Mouse (Mus musculus) embryonic facial prominence, embryonic 14.5 days (tissue): ENCODE measurements around the gene Cd5. TPM values are rescaled to one million over a fixed set of nuclear protein-coding genes. Genes with fewer than 3 reads are reported as not detected.

Source experiments
- ATAC-seq: fragments of 200-750 bp; cut with Nextera tagmentation; 2 replicates; pipeline ENCODE4 v1.8.0; 2017; ENCODE audit warnings: low read depth, moderate number of reproducible peaks, moderate TSS enrichment
- DNase-seq: peaks from one replicate; pipeline ENCODE4 v3.0.0-alpha.2; 2015; ENCODE audit warnings: low spot score
- H3K27ac ChIP-seq: fragments of 300-500 bp; sonication (generic); replicated peaks from 2 replicates; pipeline ENCODE4 v1.5.1; 2014; ENCODE audit warnings: low read depth, mild to moderate bottlenecking, low read length, moderate library complexity
- H3K27me3 ChIP-seq: fragments of 300-500 bp; sonication (generic); replicated peaks from 2 replicates; pipeline ENCODE4 v1.6.1; 2014; ENCODE audit warnings: low read length; ENCODE audit not compliant: control insufficient read depth, insufficient read depth
- H3K36me3 ChIP-seq: fragments of 300-500 bp; sonication (generic); 2 replicates; pipeline ENCODE4 v1.6.1; 2014; ENCODE audit warnings: low read length, mixed read lengths; ENCODE audit not compliant: control insufficient read depth, insufficient read depth
- H3K4me1 ChIP-seq: fragments of 300-500 bp; sonication (generic); 2 replicates; pipeline ENCODE4 v1.6.1; 2014; ENCODE audit warnings: antibody characterized with exemption, low read length; ENCODE audit not compliant: control insufficient read depth, insufficient read depth
- H3K4me2 ChIP-seq: fragments of 300-500 bp; sonication (generic); 2 replicates; pipeline ENCODE4 v1.6.1; 2014; ENCODE audit warnings: low read depth, mild to moderate bottlenecking, low read length, moderate library complexity, mixed read lengths
- H3K4me3 ChIP-seq: fragments of 300-500 bp; sonication (generic); 2 replicates; pipeline ENCODE4 v1.5.1; 2014; ENCODE audit warnings: low read depth, mild to moderate bottlenecking, low read length
- H3K9ac ChIP-seq: fragments of 300-500 bp; sonication (generic); 2 replicates; pipeline ENCODE4 v1.6.1; 2014; ENCODE audit warnings: low read depth, mild to moderate bottlenecking, low read length, moderate library complexity, mixed read lengths
- H3K9me3 ChIP-seq: fragments of 300-500 bp; sonication (generic); 2 replicates; pipeline ENCODE4 v1.6.1; 2016; ENCODE audit warnings: low read length; ENCODE audit not compliant: control insufficient read depth
- whole genome bisulfite sequencing: fragments of 180-500 bp; shearing (Covaris S2); extraction: QIAGEN DNeasy Blood & Tissue Kit; methylation state at CpG from one replicate; pipeline ENCODE4 v1.1.7; 2014; 5-methylcytosine and 5-hydroxymethylcytosine counted together
- polyA plus RNA-seq: library from polyadenylated mRNA; unstranded; fragments of >200 nt; fragmentation: Nextera tagmentation; extraction: Ambion mirVana; gene quantifications from 2 replicates; pipeline ENCODE4 v1.2.1, GENCODE M21; 2014

The Cd5 gene
- polyA plus RNA-seq, 1 experiment from 2014 or later, result 0.78 TPM

DNA sequence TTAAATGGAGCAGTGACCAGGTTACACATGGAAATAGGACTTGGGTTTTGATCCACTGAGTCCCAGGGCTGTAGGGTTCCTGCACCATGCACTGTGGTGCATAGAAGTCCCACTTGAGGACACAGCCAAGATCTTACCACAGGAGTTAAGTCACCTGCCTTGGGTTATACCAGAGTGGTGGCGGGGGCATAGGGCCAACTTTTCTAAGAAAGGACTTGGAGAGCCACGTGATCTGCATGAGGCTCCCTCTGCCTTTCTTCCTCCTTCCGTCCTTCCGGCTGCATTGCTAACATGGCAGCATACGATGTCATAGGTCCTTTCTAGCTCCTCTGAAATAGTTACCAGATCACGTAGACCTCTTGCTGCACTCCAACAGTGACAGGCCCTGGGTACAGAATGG is 23.3 kb downstream of the Cd5 start:
- Histone ChIP-seq H3K4me3 (no peak overlapping the region), H3K4me2 (no peak overlapping the region), H3K4me1 (peaks cover 8% of the 10 kb centered on the region; the same call in 1 of the 2 replicates), H3K27ac (no peak overlapping the region), H3K9ac (no peak overlapping the region), H3K9me3 (no peaks in the 10 kb centered on the region), H3K36me3 (peaks cover 40% of the 10 kb centered on the region), H3K27me3 (no peaks in the 10 kb centered on the region)
- ATAC-seq (no peak), DNase-seq (no peak)
- WGBS, result 90% methylated on average over 6 of the region's 6 CpGs

DNA sequence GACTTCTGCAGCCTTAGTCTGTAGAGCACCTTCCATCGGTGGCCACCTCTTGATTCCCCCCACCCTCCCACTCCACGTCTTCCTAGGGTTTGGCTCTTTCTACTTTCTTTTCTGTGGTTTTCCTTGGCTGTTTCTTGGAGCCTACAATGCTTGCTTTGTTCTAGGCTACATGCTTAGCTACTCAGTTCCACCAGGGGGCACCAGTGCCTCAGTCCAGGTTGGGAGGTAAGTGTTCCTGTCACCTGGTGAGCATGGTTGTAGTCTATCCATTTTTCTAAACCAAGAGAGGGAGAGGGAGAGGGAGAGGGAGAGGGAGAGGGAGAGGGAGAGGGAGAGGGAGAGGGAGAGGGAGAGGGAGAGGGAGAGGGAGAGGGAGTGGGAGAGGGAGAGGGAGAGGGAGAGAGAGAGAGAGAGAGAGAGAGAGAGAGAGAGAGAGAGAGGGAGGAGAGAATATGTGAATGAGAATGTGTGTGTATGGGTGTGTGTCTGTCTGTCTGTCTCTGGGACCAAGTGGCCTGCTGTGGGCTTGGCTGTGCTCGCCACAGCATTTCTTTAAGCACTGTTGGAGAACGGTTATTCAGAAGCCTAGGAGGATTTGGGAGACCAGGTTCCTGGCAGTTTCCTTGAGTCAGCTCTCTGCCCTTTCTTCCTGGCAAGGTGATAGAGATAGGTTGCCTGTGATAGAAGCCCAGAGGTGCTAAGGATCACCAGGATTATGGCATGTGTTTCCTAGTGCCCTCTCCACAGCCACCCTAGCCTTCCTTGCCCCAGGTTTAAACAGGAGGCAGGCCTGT is 23.9 kb downstream of the Cd5 start:
- DNase-seq, result peak; percentile 83
- H3K36me3 ChIP-seq, result peaks cover 46% of the 10 kb centered on the region
- no peak overlapping the region for H3K4me2 ChIP-seq
- peak; percentile 51; the same call in 1 of the 2 replicates for ATAC-seq
- H3K27me3 ChIP-seq, result no peaks in the 10 kb centered on the region
- H3K9me3 ChIP-seq, result no peaks in the 10 kb centered on the region
- peaks cover 4% of the 10 kb centered on the region; the same call in 1 of the 2 replicates for H3K4me1 ChIP-seq
- WGBS, result 31% methylated on average over 4 of the region's 4 CpGs
- no peak overlapping the region for H3K4me3 ChIP-seq
- peak overlapping the region; percentile 10; the same call in 1 of the 2 replicates for H3K27ac ChIP-seq
- no peak overlapping the region for H3K9ac ChIP-seq

DNA sequence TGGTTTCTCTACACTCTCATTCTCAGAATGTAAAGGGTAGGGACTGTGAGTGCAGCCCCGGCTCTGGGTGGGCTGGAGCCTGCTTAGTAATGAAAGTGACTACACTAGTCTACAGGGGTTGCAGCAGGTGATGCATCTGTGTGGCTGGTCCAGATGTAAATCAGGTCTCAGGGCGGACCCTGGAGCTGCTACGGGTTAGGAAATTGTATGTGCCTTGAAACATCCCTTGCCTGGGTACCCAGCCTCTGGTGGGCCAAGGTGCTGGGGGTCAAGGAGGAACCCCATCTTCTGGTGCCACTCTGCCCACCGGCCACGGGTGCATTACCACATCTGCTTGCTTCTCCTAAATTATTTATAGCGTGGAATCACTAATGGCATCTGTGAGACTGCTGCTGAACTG is 24.6 kb downstream of the Cd5 start:
- no peak overlapping the region for H3K9ac ChIP-seq
- H3K4me3 ChIP-seq, result no peak overlapping the region
- no peaks in the 10 kb centered on the region for H3K9me3 ChIP-seq
- WGBS, result 82% methylated on average over 6 of the region's 6 CpGs
- no peak for DNase-seq
- peak overlapping the region; percentile 10; the same call in 1 of the 2 replicates for H3K27ac ChIP-seq
- H3K4me1 ChIP-seq, result peaks cover 8% of the 10 kb centered on the region; the same call in 1 of the 2 replicates
- no peaks in the 10 kb centered on the region for H3K27me3 ChIP-seq
- peaks cover 48% of the 10 kb centered on the region for H3K36me3 ChIP-seq
- ATAC-seq, result no peak
- H3K4me2 ChIP-seq, result no peak overlapping the region

DNA sequence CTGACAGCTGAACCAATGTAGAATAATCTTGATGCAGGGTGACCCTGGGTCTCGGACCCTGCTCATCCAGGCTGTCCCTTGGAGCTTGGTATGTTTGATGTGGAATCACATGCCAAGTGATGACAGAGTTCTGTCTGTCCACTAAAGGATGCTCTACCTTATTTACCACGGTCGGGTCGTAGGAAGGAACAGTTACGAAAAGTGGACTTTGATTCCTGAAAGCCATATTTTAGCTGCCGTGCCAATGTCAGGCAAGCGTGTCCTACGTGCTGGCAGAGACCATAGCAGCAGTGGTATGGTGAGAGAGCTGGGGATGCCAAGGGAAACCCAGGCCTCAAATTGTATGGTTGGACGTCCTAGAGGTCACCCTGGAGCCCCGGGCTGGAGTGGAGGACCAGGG is 25.3 kb downstream of the Cd5 start:
- Histone ChIP-seq H3K4me1 (peaks cover 12% of the 10 kb centered on the region; the same call in 1 of the 2 replicates), H3K4me2 (no peak overlapping the region), H3K27ac (no peak overlapping the region), H3K9me3 (no peaks in the 10 kb centered on the region), H3K27me3 (no peaks in the 10 kb centered on the region), H3K36me3 (peaks cover 53% of the 10 kb centered on the region), H3K4me3 (no peak overlapping the region), H3K9ac (no peak overlapping the region)
- DNase-seq (no peak), ATAC-seq (no peak)
- 92% methylated on average over 10 of the region's 10 CpGs for WGBS

DNA sequence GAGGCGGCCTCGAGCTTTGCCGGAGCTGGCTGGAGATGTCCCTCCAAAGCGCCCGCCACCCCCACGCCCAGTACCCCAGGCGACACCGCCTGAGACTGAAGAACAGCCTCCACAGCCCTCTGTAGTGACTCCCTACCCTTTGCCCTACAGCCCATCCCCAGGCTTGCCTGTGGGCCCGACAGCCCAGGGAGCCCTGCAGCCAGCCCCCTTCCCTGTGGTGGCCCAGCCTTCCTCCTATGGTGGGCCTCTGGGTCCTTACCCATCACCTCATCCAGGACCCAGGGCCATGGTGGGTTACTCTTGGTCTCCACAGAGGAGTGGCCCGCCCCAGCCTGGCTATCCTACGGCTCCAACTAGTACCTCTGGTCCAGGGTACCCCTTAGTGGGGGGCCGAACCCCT is 26.2 kb downstream of the Cd5 start:
- peaks cover 62% of the 10 kb centered on the region for H3K36me3 ChIP-seq
- ATAC-seq, result no peak
- H3K4me3 ChIP-seq, result no peak overlapping the region
- H3K27ac ChIP-seq, result no peak overlapping the region
- WGBS, result 89% methylated on average over 12 of the region's 12 CpGs
- no peak overlapping the region for H3K9ac ChIP-seq
- peaks cover 12% of the 10 kb centered on the region; the same call in 1 of the 2 replicates for H3K4me1 ChIP-seq
- no peaks in the 10 kb centered on the region for H3K27me3 ChIP-seq
- no peak for DNase-seq
- H3K4me2 ChIP-seq, result no peak overlapping the region
- no peaks in the 10 kb centered on the region for H3K9me3 ChIP-seq

DNA sequence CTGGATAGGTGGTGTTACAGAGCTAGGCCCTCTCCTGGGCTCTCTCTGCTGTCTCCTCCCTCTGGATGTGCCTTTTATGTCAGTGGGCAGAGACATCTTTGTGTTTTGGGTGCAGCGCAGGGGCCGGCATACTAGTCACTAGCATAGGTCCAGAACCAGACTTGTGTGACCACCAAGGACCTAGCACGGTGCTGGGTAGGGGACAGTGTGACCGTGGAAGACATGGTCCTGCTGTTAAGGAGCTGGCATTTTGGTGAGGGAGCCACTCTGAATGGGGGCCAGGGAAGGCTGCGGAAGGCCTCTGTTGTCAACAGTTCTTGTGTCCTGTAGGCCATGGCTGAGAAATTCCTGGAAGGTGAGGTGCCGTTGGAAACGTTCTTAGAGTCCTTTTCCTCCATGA is 26.6 kb downstream of the Cd5 start:
- ATAC-seq (no peak), DNase-seq (no peak)
- H3K27me3 ChIP-seq, result no peaks in the 10 kb centered on the region
- no peak overlapping the region for H3K4me3 ChIP-seq
- H3K4me1 ChIP-seq, result peaks cover 12% of the 10 kb centered on the region; the same call in 1 of the 2 replicates
- H3K27ac ChIP-seq, result no peak overlapping the region
- 87% methylated on average over 7 of the region's 7 CpGs for WGBS
- no peak overlapping the region for H3K4me2 ChIP-seq
- no peak overlapping the region for H3K9ac ChIP-seq
- peaks cover 66% of the 10 kb centered on the region for H3K36me3 ChIP-seq
- H3K9me3 ChIP-seq, result no peaks in the 10 kb centered on the region

DNA sequence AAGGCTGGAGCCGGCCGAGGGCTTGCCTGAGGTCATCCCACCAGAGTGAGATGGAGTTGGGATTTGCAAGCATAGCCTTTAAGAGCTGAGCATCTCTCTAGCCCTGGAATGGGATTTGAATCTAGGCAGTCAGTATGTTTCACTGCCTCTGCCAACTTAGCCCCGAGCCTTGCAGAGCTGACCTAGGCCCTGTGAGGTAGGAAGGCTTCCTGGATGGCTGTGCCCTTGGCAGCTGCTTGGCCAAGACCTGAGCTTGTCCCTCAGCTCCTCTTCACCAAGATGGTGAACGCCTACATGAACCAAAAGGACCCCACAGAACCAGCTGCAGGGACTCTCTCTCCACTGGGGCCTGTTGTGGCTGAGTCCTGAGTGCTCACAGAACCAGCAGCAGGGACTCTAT is 28.1 kb downstream of the Cd5 start:
- peaks cover 75% of the 10 kb centered on the region for H3K36me3 ChIP-seq
- 93% methylated on average over 4 of the region's 4 CpGs for WGBS
- no peaks in the 10 kb centered on the region for H3K9me3 ChIP-seq
- DNase-seq (no peak), ATAC-seq (no peak)
- H3K27me3 ChIP-seq, result no peaks in the 10 kb centered on the region
- peaks cover 12% of the 10 kb centered on the region; the same call in 1 of the 2 replicates for H3K4me1 ChIP-seq
- H3K4me3 ChIP-seq, result no peak overlapping the region
- H3K9ac ChIP-seq, result no peak overlapping the region
- H3K27ac ChIP-seq, result no peak overlapping the region
- no peak overlapping the region for H3K4me2 ChIP-seq

DNA sequence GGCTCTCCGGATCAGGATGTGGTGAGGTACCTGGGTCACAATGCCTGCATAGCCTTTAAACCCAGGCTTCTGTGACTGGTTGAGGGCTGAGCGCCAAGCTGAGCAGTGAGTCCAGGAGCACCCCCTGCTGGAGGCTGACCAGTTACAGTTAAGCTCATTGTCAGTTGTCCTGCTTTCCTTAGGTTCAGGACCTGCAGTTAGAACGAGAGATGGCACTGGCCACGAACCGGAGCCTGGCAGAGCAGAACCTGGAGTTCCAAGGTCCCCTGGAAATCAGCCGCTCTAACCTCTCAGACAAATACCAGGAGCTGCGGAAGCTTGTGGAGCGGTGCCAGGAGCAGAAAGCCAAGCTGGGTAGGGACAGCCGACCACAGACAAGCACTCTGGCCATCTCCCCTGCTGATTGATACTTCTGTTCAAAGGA is 28.7 kb downstream of the Cd5 start:
- no peak overlapping the region for H3K4me2 ChIP-seq
- H3K9me3 ChIP-seq, result no peaks in the 10 kb centered on the region
- H3K4me3 ChIP-seq, result no peak overlapping the region
- H3K36me3 ChIP-seq, result peaks cover 75% of the 10 kb centered on the region
- no peak overlapping the region; the same call in 1 of the 2 replicates for H3K9ac ChIP-seq
- ATAC-seq (peak; percentile 53), DNase-seq (peak; percentile 75)
- H3K27ac ChIP-seq, result no peak overlapping the region
- WGBS, result 68% methylated on average over 9 of the region's 9 CpGs
- H3K4me1 ChIP-seq, result peaks cover 12% of the 10 kb centered on the region; the same call in 1 of the 2 replicates
- H3K27me3 ChIP-seq, result no peaks in the 10 kb centered on the region
